Mouse (Mus musculus) cortical plate, adult 2 months (tissue): ENCODE measurements around the gene Rere. TPM values are rescaled to one million over a fixed set of nuclear protein-coding genes. Genes with fewer than 3 reads are reported as not detected.
A peak's percentile ranks its signal among the peaks of the same experiment; 100 is the strongest.

Source experiments
- H3K27ac ChIP-seq: fragments of 200-500 bp; 2 replicates; pipeline ENCODE4 v1.5.1; 2012; ENCODE audit warnings: low read length, control low read depth, inconsistent platforms; ENCODE audit not compliant: insufficient read depth
- H3K4me1 ChIP-seq: fragments of 200-500 bp; 2 replicates; pipeline ENCODE4 v1.6.1; 2011; ENCODE audit warnings: low read length; ENCODE audit not compliant: control insufficient read depth, insufficient read depth
- H3K4me3 ChIP-seq: fragments of 200-500 bp; 2 replicates; pipeline ENCODE4 v1.5.1; 2011; ENCODE audit warnings: mild to moderate bottlenecking, low read length, control low read depth; ENCODE audit not compliant: insufficient read depth
- CTCF ChIP-seq: fragments of 200-500 bp; IDR thresholded peaks from 2 replicates; pipeline ENCODE4 v1.5.1; 2011; ENCODE audit warnings: mild to moderate bottlenecking, control low read depth, low read length; ENCODE audit not compliant: insufficient read depth; ENCODE audit errors: extremely low read depth
- POLR2A ChIP-seq: fragments of 200-500 bp; IDR thresholded peaks from 2 replicates; pipeline ENCODE4 v1.6.1; 2011; ENCODE audit warnings: mild to moderate bottlenecking, low read length, control low read depth; ENCODE audit not compliant: insufficient read depth; ENCODE audit errors: extremely low read depth
- polyA plus RNA-seq: library from polyadenylated mRNA; depleted of rRNA; stranded (reverse); fragments of >200 nt; gene quantifications from 2 replicates; pipeline ENCODE4 v1.2.3, GENCODE M21; 2012

The Rere gene
- polyA plus RNA-seq, 1 experiment = 44.2 TPM

DNA sequence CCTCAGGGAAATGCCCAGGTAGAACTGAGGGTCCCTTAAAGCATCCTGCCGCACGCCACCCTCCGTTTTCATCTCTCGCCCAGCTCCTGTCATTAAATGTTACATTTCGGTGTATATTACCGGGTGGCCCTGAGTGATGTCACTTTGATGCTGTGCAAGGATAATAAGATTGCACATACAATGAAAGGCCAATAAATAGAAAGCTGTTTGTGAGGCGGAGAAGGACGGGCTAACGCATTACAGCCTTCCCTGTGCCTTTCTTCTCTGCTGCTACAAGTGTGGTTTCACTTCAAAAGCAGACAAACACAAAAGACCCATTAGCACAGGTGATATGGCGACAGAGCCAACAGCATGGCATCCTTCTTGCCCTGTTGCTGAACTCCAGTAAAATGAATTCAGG lies 320.0 kb downstream of the Rere start:
- Histone ChIP-seq H3K27ac (no peak overlapping the region), H3K4me3 (no peak overlapping the region), H3K4me1 (peaks cover 5% of the 10 kb centered on the region)
- TF ChIP-seq POLR2A (no peak), CTCF (no peak)

DNA sequence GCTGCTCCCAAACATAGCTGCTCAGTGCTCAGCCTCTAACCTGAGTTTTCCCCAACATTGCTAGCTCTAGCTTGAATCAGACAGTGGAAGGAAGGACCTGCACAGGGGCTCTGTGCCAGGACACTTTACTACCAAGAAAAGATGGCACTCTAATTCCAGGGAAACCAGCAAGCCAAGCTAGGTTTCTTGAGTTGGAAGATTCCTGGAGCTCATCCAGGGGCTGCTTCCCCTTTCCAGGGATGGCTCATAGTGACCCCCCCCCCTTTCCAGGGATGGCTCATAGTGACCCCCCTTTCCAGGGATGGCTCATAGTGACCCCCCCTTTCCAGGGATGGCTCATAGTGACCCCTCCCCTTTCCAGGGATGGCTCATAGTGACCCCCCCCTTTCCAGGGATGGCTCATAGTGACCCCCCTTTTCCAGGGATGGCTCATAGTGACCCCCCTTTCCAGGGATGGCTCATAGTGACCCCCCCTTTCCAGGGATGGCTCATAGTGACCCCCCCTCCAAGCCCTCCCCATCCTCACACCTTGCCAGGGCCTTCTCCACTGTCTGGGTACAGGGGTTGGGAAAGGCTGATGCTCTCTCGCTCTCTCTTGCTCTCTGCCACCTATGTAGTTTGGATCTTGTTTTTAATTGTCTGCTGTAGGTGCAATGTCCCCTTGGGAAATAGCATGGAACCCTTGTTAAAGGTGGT lies 322.1 kb downstream of the Rere start:
- no peak for TF ChIP-seq CTCF
- TF ChIP-seq POLR2A = no peak
- Histone ChIP-seq H3K27ac (no peak overlapping the region), H3K4me1 (peaks cover 7% of the 10 kb centered on the region), H3K4me3 (no peak overlapping the region)

DNA sequence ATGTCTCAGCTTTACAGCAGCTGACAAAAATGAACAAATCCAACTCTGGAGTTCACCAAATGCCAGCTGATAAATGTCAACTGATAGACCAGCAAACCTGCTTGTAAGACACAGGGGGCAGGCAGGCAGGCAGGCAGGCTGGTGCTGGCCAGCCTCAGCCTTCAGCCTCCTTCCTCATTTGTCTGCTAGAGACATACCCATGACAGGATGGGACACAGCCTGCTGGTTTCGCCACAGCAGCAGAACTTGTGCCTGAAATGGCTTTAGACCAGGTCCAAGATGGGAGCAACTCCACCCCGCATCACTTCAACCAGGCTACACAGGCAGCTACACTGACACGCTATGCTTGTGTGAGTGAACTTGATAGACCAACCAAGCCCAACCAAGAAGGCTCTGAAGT lies 324.4 kb downstream of the Rere start:
- H3K4me1 ChIP-seq = peaks cover 8% of the 10 kb centered on the region
- TF ChIP-seq CTCF (no peak), POLR2A (no peak)
- H3K27ac ChIP-seq = 0 out of 2 replicates have a peak overlapping the region, but pooled peaks have one; percentile 45
- no peak overlapping the region for H3K4me3 ChIP-seq

DNA sequence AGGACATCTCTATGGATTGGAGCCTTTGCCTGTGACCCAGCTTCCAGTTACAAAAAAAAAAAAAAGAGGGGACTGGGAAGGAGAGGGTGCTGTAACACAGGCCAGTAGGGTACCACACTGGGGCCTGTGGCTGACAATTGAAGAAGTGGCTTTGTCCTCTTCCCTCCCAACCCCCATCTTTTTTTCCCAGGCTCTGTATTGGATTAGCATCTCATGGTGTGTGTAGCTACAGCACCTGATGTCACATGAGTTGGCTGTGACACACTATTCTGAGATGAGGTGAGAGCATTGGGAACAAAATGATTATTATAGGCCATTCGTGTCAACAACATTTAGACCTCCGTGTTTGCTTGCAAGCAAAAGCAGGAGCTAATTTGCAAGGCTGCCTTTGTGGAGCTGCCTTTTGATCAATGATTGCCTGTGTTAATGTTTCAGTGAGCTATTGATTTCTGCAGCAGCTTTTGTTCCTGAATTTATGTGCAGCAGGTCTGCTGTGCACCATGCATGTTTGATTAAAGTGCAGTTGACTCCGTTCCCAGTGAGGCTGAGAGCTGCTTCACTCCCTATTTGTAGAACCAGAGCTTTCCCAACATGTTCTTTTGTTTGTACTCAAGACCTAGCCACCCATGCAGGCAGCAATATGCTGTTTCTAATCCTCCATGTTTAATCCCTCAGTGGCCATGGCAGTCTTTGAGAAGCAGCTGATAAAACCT lies 325.2 kb downstream of the Rere start:
- no peak overlapping the region for H3K4me3 ChIP-seq
- TF ChIP-seq POLR2A = no peak
- no peak for TF ChIP-seq CTCF
- H3K27ac ChIP-seq = peak overlapping the region; percentile 45; the same call in 1 of the 2 replicates
- peaks cover 8% of the 10 kb centered on the region for H3K4me1 ChIP-seq

DNA sequence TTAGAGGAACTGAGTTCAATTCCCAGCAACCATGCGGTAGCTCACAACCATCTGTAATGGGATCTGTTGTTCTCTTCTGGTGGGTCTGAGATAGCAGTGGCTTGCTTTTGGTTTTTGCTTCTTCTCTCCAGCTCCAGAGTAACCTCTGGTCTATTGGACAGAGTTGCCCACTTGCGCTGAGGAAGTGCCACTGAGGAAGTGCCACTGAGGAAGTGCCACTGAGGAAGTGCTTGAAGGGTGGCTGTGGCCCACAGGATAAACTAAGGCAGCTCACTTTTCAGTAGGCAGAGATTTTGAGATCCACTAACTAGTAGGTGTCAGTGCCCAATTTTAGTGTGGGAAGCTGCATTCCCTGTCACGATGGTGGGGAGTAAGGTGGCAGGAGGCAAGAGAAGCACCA lies 327.2 kb downstream of the Rere start:
- TF ChIP-seq POLR2A (no peak), CTCF (no peak)
- Histone ChIP-seq H3K4me3 (no peak overlapping the region), H3K27ac (no peak overlapping the region), H3K4me1 (peaks cover 8% of the 10 kb centered on the region)

DNA sequence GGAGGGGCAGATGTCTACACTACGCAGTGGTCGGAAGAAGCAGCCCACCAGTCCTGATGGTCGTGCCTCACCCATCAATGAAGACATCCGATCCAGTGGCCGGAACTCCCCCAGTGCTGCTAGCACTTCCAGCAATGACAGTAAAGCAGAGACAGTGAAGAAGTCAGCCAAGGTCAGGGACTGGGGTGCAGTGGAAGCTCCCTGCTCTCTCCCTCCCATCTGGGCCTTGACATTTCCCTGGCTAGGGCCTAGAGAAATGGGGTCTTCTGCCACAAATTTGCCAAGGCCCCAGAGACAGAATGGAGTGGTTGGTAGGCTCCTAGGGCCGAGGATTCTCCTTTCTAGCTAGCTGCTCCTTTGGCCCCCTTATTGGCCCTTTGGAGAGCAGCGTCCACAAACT lies 332.3 kb downstream of the Rere start:
- Histone ChIP-seq H3K4me3 (no peak overlapping the region), H3K27ac (no peak overlapping the region), H3K4me1 (peaks cover 4% of the 10 kb centered on the region)
- TF ChIP-seq POLR2A = no peak
- TF ChIP-seq CTCF = no peak

DNA sequence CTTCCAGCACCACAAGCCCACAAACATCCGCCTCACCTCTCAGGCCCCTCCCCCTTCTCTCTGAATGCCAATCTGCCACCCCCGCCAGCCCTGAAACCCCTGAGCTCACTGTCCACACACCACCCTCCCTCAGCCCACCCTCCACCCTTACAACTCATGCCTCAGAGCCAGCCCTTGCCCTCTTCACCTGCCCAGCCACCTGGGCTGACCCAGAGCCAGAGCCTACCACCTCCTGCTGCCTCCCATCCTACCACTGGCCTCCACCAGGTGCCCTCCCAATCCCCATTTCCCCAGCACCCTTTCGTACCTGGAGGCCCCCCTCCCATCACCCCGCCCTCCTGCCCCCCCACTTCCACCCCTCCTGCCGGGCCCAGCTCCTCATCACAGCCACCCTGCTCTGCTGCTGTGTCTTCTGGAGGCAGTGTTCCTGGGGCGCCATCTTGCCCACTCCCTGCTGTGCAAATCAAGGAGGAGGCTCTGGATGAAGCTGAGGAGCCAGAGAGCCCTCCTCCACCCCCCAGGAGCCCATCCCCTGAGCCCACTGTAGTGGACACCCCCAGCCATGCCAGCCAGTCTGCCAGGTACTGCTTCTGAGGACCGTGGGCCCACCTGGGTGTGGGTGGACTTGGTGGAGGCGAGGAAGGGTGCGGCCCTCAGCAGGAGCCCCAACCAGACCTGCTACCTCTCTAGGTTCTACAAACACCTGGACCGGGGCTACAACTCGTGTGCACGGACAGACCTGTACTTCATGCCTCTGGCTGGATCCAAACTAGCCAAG lies 334.0 kb downstream of the Rere start:
- H3K4me1 ChIP-seq = peaks cover 2% of the 10 kb centered on the region; the same call in 1 of the 2 replicates
- no peak overlapping the region for H3K27ac ChIP-seq
- no peak for TF ChIP-seq CTCF
- no peak for TF ChIP-seq POLR2A
- no peak overlapping the region for H3K4me3 ChIP-seq

DNA sequence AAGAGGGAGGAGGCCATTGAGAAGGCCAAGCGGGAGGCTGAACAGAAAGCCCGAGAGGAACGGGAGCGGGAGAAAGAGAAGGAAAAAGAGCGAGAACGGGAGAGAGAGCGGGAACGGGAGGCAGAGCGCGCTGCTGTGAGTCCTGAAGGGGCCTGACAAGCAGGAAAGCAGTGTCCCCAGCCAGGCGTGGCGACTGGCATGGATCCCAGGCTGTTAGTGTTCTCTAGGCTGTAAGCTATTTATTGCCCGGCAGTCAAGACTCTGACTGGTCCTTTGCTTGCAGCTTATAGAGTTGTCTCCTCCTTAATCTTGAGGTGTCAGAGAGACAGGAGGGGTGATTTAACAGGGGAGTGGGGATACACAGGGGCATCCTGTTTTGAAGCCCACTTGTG lies 334.6 kb downstream of the Rere start:
- peaks cover 2% of the 10 kb centered on the region; the same call in 1 of the 2 replicates for H3K4me1 ChIP-seq
- TF ChIP-seq POLR2A (no peak), CTCF (no peak)
- no peak overlapping the region for H3K4me3 ChIP-seq
- no peak overlapping the region for H3K27ac ChIP-seq

DNA sequence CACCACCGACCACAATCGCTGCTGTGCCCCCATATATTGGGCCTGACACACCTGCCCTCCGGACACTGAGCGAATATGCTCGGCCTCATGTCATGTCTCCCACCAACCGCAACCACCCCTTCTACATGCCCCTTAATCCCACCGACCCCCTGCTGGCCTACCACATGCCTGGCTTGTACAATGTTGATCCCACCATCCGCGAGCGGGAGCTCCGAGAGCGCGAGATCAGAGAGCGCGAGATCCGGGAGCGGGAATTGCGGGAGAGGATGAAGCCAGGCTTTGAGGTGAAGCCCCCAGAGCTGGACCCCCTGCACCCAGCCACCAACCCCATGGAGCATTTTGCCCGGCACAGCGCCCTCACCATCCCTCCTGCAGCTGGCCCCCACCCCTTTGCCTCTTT lies 335.4 kb downstream of the Rere start:
- Histone ChIP-seq H3K27ac (no peak overlapping the region), H3K4me3 (no peak overlapping the region), H3K4me1 (peaks cover 2% of the 10 kb centered on the region; the same call in 1 of the 2 replicates)
- TF ChIP-seq CTCF (no peak), POLR2A (no peak)

DNA sequence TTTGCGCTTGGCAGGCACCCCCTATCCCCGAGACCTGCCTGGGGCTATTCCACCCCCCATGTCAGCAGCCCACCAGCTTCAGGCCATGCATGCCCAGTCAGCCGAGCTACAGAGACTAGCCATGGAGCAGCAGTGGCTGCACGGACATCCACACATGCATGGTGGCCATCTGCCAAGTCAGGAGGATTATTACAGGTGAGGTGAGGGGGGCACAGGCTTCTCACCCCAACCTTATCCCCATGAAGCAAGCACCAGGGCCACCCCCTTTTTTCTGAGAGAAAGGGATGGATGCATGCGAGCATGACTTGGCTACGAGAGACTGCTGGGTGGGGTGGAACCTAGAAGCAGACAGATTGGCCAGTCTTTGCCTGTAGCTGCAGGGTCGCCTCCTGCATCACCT lies 337.6 kb downstream of the Rere start:
- Histone ChIP-seq H3K27ac (no peak overlapping the region), H3K4me1 (peaks cover 2% of the 10 kb centered on the region; the same call in 1 of the 2 replicates), H3K4me3 (no peak overlapping the region)
- TF ChIP-seq CTCF (no peak), POLR2A (no peak)
